Mouse (Mus musculus) cerebral cortex, adult 2 months (tissue): ENCODE measurements around the gene Il3.

Source experiments
- WGBS: fragments of 180-500 bp; shearing (Covaris S2); methylation state at CpG from one replicate; pipeline ENCODE4 v1.1.7; 2018; 5-methylcytosine and 5-hydroxymethylcytosine counted together

The Il3 gene

DNA sequence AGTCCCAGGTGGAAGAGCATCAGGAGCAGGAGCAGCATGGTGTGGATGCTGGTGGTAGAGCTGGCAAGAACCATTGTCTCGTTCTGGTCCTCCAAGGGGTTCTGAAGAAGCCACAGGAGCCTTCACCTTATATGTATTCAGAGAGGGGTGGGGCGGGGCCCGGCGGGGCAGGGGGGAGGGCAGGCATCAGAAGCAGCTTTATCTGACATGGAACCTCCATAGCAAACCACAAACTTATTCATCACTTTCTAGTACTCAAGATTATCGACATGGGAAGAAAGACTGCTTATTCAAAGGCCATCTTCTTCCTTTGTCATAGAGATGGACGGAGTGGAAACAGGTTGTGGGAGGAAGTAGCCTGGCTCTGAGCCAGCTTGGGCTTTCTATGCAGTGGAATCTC is at the start of gene Il3:
TSS of gene Il3 (minus strand) at position 101 of the 400 bp plus-strand sequence.
- 78% methylated on average over 6 of the region's 6 CpGs for WGBS

DNA sequence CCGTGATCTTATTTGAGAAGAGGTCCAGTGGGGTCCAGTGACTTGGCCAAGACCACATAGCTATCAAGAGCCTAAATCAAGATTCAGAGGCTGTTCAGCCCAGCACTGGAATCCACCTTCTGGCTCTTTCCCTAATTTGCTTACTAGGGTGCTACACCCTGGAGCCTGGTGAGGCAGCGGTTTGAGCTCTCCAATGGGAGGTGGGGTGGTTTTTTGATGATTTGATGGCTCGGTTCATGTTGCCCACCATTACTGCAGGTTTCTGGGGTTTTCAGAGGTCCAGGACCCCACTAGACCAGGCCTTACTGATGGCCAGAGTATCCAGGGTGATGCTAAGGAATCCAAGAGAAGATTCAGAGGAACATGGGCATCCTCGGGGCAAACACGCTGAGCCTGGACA is 48.3 kb upstream of the Il3 start:
- WGBS: 83% methylated on average over 5 of the region's 5 CpGs

DNA sequence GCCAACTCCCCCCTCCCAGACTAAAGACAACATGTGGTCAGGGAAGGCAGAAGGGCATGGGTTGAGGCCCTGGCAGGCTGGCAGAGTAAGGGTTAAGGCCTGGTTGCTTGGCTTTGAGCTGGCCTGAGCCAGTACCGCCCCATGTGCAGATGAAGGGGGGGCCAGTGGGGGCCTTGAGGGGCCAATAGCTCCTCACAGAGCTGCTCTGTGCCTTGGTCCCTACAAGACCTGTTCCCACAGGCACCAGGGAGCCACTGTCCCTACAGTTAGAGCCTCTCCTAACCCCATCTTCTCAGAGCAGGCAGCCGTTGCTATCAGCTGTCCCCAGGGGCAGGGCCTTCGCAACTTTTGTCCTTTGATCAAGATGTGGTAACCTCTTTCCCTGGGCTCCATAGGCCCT is 47.7 kb upstream of the Il3 start:
- WGBS: 62% methylated on average over 3 of the region's 3 CpGs

DNA sequence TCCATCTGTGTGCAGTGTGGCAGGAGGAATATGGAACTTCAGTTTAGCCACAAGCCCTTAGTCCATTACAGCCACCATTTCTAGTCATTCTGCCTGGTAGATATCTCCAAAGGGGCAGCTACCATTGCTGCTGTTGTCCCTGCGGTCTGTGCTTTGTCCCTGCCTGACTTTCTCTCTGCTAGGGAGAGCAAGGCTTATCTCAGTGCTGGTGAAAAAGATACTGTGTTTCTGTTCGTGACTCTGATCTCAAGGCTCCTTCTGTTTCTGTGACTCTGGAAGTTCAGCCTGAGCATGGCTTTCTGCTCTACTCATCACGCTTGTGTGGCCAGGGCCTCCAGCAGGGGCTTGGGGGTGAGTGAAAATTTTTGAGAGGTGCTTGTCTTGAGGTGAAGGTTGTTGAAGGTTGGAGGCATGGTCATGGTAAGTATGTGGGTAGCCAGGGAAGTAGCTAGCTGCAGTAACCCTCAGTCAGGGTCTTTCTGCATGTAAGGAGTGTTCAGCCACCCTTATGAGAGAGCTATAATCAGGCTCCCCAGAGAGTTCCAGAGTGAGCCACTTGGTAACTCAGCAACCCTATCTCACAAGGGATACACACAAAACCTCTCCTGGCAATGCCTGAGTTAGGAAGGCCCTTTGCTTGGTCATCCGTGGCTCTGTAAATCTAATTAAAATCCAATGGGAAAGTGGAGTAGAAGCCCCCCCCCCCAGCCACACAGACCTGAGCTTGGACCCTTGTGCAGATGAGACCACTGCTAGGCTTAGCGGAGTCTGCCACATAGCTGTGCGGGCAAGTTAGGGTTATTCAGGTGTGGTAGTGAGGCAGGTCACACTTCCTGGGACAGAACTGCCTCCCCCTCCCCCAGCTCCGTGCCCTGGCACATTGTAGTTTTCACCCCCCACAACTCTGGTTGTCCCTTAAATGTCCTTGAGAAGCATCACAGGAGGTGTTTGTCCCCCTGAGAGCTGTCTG is 46.6 kb upstream of the Il3 start:
- 70% methylated on average over 7 of the region's 7 CpGs for WGBS

DNA sequence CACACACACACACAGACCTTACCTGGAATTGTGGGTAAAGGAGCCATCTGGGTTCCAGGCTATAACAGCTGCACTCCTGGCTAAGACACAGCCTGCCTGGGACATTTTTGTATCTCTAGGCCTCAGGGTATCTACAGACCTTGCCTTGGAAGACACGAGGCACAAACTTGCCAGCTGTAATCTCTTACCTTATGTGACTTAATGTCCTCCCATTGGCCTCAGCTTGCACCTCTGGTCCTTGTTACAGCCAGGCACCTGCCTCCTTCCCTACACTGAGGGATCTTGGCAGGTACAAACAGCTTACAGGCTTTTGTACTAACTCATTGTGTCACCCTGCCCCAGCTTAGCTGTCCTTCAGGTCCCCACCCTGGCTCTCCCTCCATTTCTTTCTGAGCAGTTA is 45.5 kb upstream of the Il3 start:
- WGBS: 21% methylated on average over 1 of the region's 1 CpGs

DNA sequence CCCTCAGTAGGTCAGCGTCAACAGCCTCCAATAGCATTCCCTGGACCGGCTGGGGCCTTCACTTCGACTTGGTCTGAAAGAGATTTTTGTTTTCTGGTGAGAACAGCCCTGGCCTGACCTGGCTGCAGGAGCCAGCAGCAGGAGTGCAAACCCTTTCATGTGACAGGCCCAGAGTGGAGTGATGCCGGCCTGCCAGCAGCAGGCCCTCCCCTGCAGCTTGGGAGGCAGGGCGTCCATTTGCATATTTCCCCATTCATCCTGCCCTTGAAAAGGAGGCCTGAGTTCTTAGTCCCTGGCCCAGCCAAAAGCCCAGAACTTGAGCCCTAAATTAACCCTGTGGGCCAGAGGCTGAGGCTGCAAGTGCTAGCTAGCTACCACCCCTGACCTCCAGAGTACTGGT is 44.9 kb upstream of the Il3 start:
- WGBS: 37% methylated on average over 5 of the region's 5 CpGs

DNA sequence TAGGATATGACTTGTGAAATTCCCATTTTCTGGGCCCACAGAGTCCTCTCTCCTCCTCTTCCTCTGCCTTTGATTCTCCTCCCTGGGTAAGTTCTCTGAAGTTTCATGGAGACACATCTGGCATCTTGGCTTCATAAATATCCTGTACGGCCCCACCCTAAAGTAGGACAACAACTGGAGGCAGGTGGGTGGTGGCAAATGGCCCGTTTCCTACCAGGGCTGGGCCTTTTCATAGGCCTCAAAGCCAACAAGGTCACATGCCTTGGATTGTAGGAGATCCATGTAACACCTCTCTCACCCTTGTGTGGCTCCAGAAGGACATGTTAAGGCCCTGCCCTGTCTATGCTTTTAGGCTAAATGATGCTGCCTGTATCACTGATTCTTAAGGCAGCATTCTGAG is 43.5 kb upstream of the Il3 start:
- 50% methylated on average over 2 of the region's 2 CpGs for WGBS

DNA sequence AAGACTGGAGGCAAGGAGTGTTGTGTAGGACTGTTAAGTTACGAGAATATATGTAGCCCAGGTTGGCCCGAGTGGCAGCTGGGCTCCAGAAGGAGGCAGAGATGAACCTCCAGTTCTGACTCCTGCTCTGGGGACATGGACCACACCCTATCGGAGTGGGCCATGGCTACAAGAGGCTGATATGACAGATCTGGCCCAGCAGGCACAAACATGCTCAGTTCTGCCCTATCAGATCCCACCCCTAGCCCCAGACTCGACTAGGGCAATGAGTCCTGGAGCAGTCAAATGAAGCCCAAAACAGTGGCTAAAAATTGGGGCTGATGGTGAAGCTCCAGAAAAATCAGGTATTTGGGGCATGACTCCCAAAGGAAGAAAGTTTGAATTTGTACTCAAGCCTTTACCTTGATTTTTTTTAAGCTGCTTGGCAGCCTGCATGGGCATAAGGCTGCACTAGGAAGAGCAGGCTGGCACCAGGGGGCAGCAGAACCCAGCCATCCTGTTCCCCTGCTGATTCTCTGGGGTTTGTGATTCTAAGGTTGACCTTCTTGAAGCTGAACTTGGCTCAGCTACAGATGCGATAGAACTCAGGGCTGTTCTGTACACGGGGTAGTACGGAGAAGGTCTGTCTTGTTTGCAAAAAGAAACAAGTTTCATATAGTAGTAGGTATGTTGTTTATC is 40.2 kb upstream of the Il3 start:
- WGBS: 49% methylated on average over 7 of the region's 7 CpGs

DNA sequence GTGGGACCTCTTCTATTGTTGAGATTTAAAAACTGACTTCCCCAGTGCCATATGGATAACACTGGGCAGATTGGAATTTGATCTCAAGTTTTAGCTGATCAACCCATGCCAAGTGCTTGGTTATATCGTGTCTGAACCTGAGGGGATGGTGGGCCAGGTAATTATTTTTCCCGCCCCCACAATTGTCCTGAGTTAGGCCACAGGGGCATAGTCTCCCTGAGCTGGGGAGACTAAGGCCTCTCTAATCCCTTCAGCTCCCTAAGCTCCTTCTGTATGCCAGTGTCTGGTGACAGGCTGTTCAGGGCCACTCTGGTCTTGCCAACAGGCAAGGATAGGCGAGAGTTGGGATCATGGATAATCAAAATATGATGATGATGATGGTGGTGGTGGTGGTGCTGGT is 38.3 kb upstream of the Il3 start:
- 49% methylated on average over 3 of the region's 3 CpGs for WGBS

DNA sequence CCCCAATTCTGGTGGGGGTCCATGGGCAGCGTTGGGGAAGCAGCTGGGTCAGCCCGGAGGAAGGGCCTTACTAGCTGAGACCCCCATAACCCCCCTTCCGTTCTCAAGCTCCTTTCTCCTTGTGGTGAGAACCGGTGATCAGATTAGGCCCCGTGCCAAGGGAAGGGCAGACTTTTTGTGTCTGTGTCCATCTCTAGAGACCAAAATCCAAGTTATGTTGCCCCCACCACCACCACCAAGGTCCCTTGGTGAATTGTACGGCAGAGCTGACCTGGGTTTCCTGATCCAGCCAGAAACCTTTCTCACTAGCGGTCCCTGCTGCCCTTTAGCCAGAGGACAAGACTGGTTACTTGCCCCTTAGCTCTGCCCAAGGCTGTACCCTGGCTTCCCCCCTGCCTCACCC is 37.4 kb upstream of the Il3 start:
- 9% methylated on average over 7 of the region's 7 CpGs for WGBS

DNA sequence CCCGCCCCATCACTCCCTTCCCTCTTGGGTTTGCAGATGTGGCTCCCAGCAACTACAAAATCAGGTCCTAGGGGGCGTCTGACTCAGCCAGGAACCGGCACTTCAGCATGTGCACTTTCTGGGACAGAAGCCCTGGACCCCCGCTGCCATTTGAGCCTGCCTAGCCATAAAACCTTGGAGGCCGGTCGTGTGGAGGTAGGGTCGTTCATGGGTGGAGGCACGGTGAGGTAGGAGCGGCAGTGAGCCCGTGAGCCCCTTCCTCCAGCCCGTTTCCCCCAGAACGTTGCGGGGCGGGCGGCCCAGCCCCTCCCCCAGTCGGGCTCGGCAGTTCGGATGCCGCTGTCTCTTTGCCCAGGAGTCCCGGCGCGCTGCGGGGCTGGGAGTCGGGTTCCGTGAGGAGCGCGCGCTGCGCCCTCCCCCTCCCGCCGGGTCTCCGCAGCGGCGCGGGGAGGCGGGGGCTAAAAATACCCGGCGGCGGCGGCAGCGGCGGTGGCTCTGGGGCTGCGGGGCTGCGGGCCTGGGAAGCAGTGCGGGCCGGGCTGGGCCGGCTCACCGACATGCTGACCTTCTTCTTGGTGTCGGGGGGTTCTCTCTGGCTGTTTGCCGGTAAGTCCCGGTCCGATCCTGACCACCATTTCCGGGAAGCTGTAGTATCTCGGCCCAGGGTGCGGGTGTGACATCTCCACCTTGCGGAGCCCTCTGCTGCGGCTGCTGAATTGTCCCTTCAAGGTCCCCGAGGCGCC is 36.8 kb upstream of the Il3 start, which contains the start of gene Acsl6:
TSS of gene Acsl6 (plus strand) at position 71 of the 743 bp plus-strand sequence.
- under 1% methylated on average over 58 of the region's 59 CpGs for WGBS

DNA sequence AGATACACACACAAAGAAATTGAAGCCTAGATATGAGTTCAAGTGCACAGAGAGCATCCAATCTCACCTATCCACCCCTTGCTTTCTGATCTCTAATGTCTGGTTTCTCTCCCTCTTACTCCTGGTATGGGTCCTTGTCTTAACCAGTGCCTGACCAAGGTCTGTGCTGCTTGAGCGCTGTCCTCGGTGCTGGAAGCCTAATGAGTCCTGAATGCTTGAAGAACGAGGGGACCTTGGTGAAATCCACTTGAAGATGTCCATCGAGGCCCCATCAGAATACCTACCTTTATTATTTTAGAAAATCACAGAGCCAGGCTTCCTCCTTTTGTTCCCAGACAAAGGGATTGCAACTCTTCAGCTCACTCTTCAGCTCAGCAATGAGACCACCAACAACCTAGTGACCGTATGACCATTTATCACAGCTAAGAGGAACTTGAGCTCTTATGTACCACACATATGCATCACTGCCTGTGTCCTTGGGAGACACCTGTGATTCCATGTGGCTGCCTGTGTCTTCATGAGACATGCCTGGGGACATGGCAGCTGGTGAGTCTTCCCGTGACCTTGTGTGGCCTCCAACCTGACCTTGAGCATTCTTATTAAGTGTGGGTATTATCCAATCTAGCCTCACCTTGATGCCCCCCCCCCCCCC is 36.1 kb upstream of the Il3 start:
- WGBS: 39% methylated on average over 6 of the region's 6 CpGs

DNA sequence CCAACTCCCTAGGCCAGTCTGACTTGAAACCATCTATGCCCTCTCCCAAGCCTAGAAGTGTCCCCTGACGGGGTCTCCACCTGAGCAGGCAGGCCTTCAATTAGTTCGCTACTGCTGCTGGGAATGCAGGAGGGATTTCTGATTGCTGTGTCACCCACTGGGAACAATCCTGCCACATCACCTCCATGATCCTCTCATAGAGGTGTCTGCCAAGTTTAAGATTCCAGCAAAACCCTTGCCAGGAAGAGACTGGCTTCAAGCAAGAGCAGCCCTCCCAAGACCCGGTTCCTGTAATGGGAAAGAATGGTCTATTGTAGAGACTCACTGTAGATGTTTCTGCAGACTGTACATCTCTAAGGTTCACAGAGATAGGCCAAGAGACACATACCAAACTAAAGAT is 35.5 kb upstream of the Il3 start:
- WGBS: 80% methylated on average over 3 of the region's 3 CpGs

DNA sequence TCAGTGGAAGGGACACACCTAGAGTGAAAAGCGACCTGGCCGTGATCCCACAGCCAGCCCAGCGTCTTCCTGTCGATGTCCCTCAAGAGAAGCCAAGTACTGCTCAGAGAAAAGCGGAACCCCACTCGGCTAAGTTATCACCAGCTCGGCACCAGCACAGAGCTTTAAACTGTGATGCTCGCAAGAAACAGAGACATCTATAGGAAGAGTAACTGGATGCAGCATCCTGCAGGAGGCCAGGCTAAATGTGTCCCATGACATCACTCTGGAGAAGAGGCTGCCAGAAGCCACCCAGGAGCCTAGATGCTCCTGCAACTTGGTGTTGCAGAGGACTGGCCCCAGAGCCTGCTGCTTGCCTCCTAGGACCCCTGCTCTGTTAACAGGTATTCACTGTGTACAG is 34.9 kb upstream of the Il3 start:
- 62% methylated on average over 8 of the region's 8 CpGs for WGBS

DNA sequence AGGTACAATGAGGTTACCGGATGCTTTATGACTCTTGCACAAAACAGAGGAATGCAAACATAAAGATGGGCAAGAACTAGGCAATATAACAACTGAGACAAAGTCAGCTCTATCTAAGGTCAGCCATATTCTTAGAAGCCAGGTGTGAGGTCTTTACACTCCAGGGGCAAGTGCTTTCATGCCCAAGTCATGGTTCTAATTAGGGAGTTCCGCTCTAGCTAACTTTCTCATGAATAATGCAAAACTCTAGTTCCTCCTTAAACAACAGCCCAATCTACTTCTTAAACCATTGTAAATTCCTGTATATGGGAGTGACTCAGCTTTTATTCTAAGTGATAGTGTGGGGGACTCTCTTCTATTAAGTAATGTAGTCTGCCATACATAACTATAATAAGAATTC is 30.4 kb upstream of the Il3 start:
- 90% methylated on average over 2 of the region's 2 CpGs for WGBS

DNA sequence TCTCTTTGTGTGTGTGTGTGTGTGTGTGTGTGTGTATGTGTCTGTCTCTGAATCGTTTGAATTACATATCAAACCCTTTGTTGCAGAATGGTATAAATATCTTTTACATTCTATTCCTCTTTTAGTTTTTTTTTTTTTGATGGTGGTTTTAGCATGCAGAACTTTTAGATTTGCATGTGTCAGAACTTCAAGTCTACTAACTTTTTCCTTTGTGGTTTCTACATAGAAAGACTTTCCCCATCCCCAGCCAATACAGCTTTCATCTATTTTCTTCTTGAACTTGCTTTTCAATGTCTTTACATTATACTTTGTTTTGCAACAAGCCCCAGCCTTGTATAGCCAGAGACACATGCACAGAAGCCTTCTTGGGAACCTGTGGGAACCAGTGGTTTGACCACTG is 29.7 kb upstream of the Il3 start:
- 94% methylated on average over 1 of the region's 1 CpGs for WGBS

DNA sequence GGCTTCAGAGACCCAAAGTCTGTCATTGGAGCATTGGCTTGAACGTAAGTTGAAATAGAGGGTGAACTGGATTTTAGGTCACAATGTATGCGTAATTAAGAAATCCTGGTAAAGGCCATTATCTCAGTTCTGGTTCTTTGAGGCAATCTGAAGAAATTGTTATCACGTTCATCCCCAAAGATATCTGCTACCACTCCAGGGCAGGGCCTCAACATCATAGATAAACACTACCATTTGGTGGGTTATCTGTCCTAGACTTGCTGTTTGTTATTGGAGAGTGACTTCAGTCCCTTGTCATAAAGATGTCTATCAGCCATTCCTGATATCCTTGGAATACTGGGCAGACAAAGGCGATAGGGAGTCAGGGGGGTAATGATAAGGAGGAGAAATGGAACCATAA is 28.9 kb upstream of the Il3 start:
- 96% methylated on average over 4 of the region's 4 CpGs for WGBS

DNA sequence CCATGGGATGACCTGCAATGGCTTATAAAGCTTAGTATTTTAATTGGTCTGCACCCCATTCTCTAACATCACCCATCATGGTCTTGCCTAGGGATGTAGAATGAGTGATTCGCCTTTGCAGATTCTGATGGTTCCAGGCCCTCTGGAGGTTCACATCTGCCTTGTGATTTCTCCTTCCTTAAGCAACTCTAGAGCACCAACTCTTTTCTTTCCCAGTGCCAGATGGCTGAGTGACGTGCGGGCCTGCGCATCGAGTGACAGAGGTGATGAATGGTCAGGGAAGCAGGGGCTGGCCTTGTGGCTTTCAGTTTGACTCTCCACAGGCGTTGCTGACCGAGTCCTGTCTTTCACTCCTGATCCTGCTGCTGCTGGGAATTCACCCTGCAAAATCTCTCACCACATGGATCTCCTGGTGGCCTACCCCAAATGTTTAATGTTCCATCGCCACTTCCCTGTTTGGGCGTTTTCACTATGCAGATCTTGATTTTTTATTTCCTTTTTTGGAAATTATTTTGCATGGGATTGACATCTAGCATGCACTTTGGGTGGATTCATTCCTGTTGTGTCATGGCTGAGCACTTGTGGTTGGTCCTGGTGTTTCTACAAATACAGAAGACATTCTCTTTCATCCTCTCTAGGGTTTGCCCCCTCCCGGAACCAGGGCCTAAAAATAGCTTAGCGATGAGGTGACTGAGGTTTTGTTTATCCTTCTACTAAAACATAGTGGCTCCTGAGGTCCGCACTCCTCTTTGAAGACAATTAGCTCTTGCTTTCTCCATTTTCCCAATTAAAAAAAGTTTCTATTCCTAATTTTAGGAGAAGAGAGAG is 27.1 kb upstream of the Il3 start:
- 85% methylated on average over 12 of the region's 12 CpGs for WGBS

DNA sequence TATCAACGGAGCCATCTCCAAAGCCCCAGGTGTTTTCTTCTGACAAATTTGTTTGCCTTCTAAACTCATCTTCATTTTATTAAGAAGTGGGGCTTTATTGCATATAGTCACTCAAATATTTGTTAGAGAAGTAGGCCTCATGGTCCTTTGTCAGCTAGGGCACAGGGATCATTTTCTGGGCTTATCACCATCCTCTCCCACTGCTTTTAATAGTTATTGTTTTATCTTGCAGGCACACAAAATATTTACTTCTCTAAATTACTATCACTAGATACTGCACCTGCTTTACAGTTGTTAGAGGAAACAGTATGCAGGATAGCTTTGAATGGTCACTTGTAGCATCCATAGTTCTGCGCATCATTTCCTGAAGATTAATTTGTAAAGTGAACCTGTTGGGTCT is 25.1 kb upstream of the Il3 start:
- 92% methylated on average over 2 of the region's 2 CpGs for WGBS

DNA sequence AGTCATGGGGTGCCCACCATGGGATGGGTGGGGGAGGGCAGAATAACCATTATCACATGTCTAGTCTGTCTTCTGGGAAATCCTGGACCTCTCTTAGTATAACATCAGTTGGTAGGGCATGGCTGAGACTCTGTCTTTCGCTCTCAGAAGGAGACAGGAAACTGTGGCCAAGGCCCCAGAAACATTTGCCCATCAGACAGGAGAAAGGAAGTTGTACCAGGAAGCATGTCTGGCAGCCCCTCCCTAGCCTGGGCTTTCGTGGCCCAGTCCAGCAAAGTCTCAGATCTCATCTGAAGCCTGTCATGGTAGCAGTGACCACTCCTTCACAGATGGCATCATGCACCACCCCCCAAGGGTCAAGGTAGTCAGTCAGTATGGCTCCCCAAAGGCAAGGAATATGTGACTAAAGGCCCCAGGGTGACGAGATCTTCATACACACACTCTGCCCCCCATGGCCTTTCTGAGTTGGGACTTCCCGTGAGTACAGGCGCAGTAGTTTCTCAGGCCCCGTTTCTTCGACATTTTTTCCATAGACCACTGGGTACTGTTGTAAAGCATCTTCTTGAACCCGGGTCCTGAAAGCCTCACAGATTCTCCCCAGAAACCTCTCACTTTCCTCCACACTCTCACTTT is 20.9 kb upstream of the Il3 start:
- 89% methylated on average over 8 of the region's 8 CpGs for WGBS
